Comparison of ENCODE assay signal across 11 mouse cellular contexts in genomic region chr5:103658921-103659320, GRCm38 (mm10). TPM values are rescaled to one million over a fixed set of nuclear protein-coding genes. Genes with fewer than 3 reads are reported as not detected.
DNase-seq lines count a peak whose midpoint lies in the region; ATAC-seq and TF ChIP-seq lines count a peak whose summit lies in the region.
"Had no signal": no experiment of that assay in that cellular context is flagged by ENCODE, and none has a peak within 500 bp of the region (broad histone marks: within the 10 kb centered on the region; RNA-seq: fewer than 3 reads in every experiment).

No protein-coding gene starts in this region.

- 67% methylated on average over 5 of the region's 5 CpGs for WGBS in forebrain, postnatal 0 days
- WGBS in forebrain, embryonic 12.5 days: 67% methylated on average over 5 of the region's 5 CpGs
- WGBS in lung, embryonic 14.5 days: 62% methylated on average over 5 of the region's 5 CpGs
- 54% methylated on average over 5 of the region's 5 CpGs for WGBS in lung, adult 2 months
- 65% methylated on average over 5 of the region's 5 CpGs for WGBS in heart, embryonic 10.5 days

- ATAC-seq in forebrain, postnatal 0 days: no peak
- no peak for ATAC-seq in forebrain, embryonic 12.5 days (ENCODE audit: low FRiP score)
- ATAC-seq in lung, embryonic 14.5 days (ENCODE audit: insufficient read depth): no peak
- ATAC-seq: midbrain, embryonic 13.5 days had no signal

- H3K27me3 ChIP-seq in forebrain, postnatal 0 days (ENCODE audit: insufficient read depth, low read length): no peaks in the 10 kb centered on the region
- peaks cover 15% of the 10 kb centered on the region for H3K27me3 ChIP-seq in forebrain, embryonic 12.5 days
- H3K27me3 ChIP-seq in lung, embryonic 14.5 days (ENCODE audit: insufficient read depth, low read length): no peaks in the 10 kb centered on the region
- peaks cover 6% of the 10 kb centered on the region; the same call in 1 of the 2 replicates for H3K27me3 ChIP-seq in heart, embryonic 10.5 days (ENCODE audit: insufficient read depth, poor library complexity, severe bottlenecking)

- no peak overlapping the region for H3K27ac ChIP-seq in forebrain, postnatal 0 days (ENCODE audit: low read depth, low read length)
- no peak overlapping the region for H3K27ac ChIP-seq in forebrain, embryonic 12.5 days
- H3K27ac ChIP-seq in lung, embryonic 14.5 days (ENCODE audit: low read depth): no peak overlapping the region
- no peak overlapping the region for H3K27ac ChIP-seq in heart, embryonic 10.5 days
- H3K27ac ChIP-seq: midbrain, embryonic 13.5 days had no signal

- no peaks in the 10 kb centered on the region for H3K36me3 ChIP-seq in forebrain, postnatal 0 days (ENCODE audit: insufficient read depth)
- H3K36me3 ChIP-seq in forebrain, embryonic 12.5 days (replicated peaks): no peaks in the 10 kb centered on the region
- H3K36me3 ChIP-seq in lung, embryonic 14.5 days (ENCODE audit: insufficient read depth): no peaks in the 10 kb centered on the region
- no peaks in the 10 kb centered on the region for H3K36me3 ChIP-seq in heart, embryonic 10.5 days
- H3K36me3 ChIP-seq: midbrain, embryonic 13.5 days had no signal

- DNase-seq in forebrain, postnatal 0 days: peak; percentile 23
- peak; percentile 68 for DNase-seq in lung, embryonic 14.5 days
- no peak for DNase-seq in lung, adult 2 months
- peak; percentile 26 for DNase-seq in brain, adult 2 months (ENCODE audit: low read depth, low spot score)
- peak; percentile 47 for DNase-seq in retina, embryonic 14.5 days (ENCODE audit: low spot score)
- no peak for DNase-seq in ovary, adult 18-20 months (ENCODE audit: low spot score)
- no peak for DNase-seq in heart, embryonic 10.5 days (ENCODE audit: low spot score)

- no peaks in the 10 kb centered on the region for H3K9me3 ChIP-seq in forebrain, postnatal 0 days (ENCODE audit: low read length)
- no peaks in the 10 kb centered on the region for H3K9me3 ChIP-seq in forebrain, embryonic 12.5 days
- H3K9me3 ChIP-seq in lung, embryonic 14.5 days (ENCODE audit: low read depth, low read length): no peaks in the 10 kb centered on the region
- H3K9me3 ChIP-seq in heart, embryonic 10.5 days: no peaks in the 10 kb centered on the region
- H3K9me3 ChIP-seq: midbrain, embryonic 13.5 days had no signal

- no peak for TF ChIP-seq POLR2A in lung, adult 2 months (IDR thresholded peaks at IDR 0.05; ENCODE audit: borderline replicate concordance, extremely low read depth, low read depth, low read length)

- no peaks in the 10 kb centered on the region for H3K4me1 ChIP-seq in forebrain, postnatal 0 days (ENCODE audit: insufficient read depth)
- peaks cover 6% of the 10 kb centered on the region; the same call in 1 of the 2 replicates for H3K4me1 ChIP-seq in forebrain, embryonic 12.5 days
- no peaks in the 10 kb centered on the region; the same call in 1 of the 2 replicates for H3K4me1 ChIP-seq in lung, embryonic 14.5 days (ENCODE audit: insufficient read depth)
- H3K4me1 ChIP-seq in lung, adult 2 months (ENCODE audit: control insufficient read depth, insufficient read depth, low read length): peaks cover 3% of the 10 kb centered on the region
- peaks cover 7% of the 10 kb centered on the region; the same call in 1 of the 2 replicates for H3K4me1 ChIP-seq in heart, embryonic 10.5 days

- H3K4me2 ChIP-seq in forebrain, postnatal 0 days (ENCODE audit: low read depth): no peak overlapping the region
- H3K4me2 ChIP-seq in forebrain, embryonic 12.5 days: no peak overlapping the region
- no peak overlapping the region for H3K4me2 ChIP-seq in lung, embryonic 14.5 days
- H3K4me2 ChIP-seq: midbrain, embryonic 13.5 days had no signal

- peak; percentile 53 for TF ChIP-seq CTCF in forebrain, postnatal 0 days (IDR thresholded peaks at IDR 0.05; ENCODE audit: low read depth)
- peak; percentile 61 for TF ChIP-seq CTCF in lung, embryonic 14.5 days (IDR thresholded peaks at IDR 0.05; ENCODE audit: low read depth)
- TF ChIP-seq CTCF in lung, adult 2 months (IDR thresholded peaks at IDR 0.05; ENCODE audit: insufficient read depth, low read length): no peak

- H3K4me3 ChIP-seq in forebrain, postnatal 0 days (ENCODE audit: low read depth, low read length): no peak overlapping the region
- no peak overlapping the region for H3K4me3 ChIP-seq in forebrain, embryonic 12.5 days (replicated peaks)
- H3K4me3 ChIP-seq in lung, embryonic 14.5 days (ENCODE audit: low read depth, low read length): no peak overlapping the region
- no peak overlapping the region for H3K4me3 ChIP-seq in lung, adult 2 months (replicated peaks; ENCODE audit: extremely low read depth, low read depth, low read length)
- no peak overlapping the region for H3K4me3 ChIP-seq in heart, embryonic 10.5 days
- H3K4me3 ChIP-seq: midbrain, embryonic 13.5 days had no signal

- no peak overlapping the region for H3K9ac ChIP-seq in forebrain, postnatal 0 days
- no peak overlapping the region for H3K9ac ChIP-seq in forebrain, embryonic 12.5 days
- no peak overlapping the region for H3K9ac ChIP-seq in lung, embryonic 14.5 days
- H3K9ac ChIP-seq: midbrain, embryonic 13.5 days had no signal

RNA-seq across cellular contexts. Expression of gene 1700016H13Rik, which starts 3.1 kb away (rescaled TPM):
- 0.33 and 1.0 TPM in 2 replicates for total RNA-seq in forebrain, postnatal 0 days (2014; rRNA removed)
- polyA plus RNA-seq in forebrain, postnatal 0 days (2015; fragmentation: Nextera tagmentation; extraction: Ambion mirVana): 0.24 and 0.38 TPM in 2 replicates
- not detected in 2 replicates for polyA plus RNA-seq in forebrain, embryonic 12.5 days (2016; fragmentation: Nextera tagmentation; extraction: Ambion mirVana)
- polyA plus RNA-seq in lung, embryonic 14.5 days (2014; fragmentation: Nextera tagmentation; extraction: Ambion mirVana): 0.45 and 0.53 TPM in 2 replicates
- 0.16 and 0.21 TPM in 2 replicates for polyA plus RNA-seq in lung, adult 2 months (2012; rRNA removed)
- 0.42 TPM in 1 of 2 replicates, not detected in the other for polyA plus RNA-seq in heart, embryonic 10.5 days (2016; fragmentation: Nextera tagmentation; extraction: Ambion mirVana)
- total RNA-seq: heart, postnatal 14 days; left cerebral cortex, postnatal 10 days had no signal

RNA-seq across cellular contexts. Expression of gene Slc10a6, which starts 29.7 kb away (rescaled TPM):
- total RNA-seq in forebrain, postnatal 0 days (2014; rRNA removed): 0.08 and 0.76 TPM in 2 replicates
- 0.07 and 0.09 TPM in 2 replicates for polyA plus RNA-seq in forebrain, postnatal 0 days (2015; fragmentation: Nextera tagmentation; extraction: Ambion mirVana)
- 0.09 TPM in 1 of 2 replicates, not detected in the other for polyA plus RNA-seq in forebrain, embryonic 12.5 days (2016; fragmentation: Nextera tagmentation; extraction: Ambion mirVana)
- polyA plus RNA-seq in lung, embryonic 14.5 days (2014; fragmentation: Nextera tagmentation; extraction: Ambion mirVana): 0.71 and 1.2 TPM in 2 replicates
- 18.7 and 20.6 TPM in 2 replicates for polyA plus RNA-seq in lung, adult 2 months (2012; rRNA removed)
- polyA plus RNA-seq in heart, embryonic 10.5 days (2016; fragmentation: Nextera tagmentation; extraction: Ambion mirVana): 0.11 and 0.17 TPM in 2 replicates

RNA-seq across cellular contexts. Expression of gene Aff1, which starts 33.3 kb away (rescaled TPM):
- 2.4 and 4.0 TPM in 2 replicates for total RNA-seq in forebrain, postnatal 0 days (2014; rRNA removed)
- 0.88 and 1.0 TPM in 2 replicates for polyA plus RNA-seq in forebrain, postnatal 0 days (2015; fragmentation: Nextera tagmentation; extraction: Ambion mirVana)
- polyA plus RNA-seq in forebrain, embryonic 12.5 days (2016; fragmentation: Nextera tagmentation; extraction: Ambion mirVana): 3.7 and 4.3 TPM in 2 replicates
- polyA plus RNA-seq in lung, embryonic 14.5 days (2014; fragmentation: Nextera tagmentation; extraction: Ambion mirVana): 7.1 and 7.7 TPM in 2 replicates
- 15.3 and 19.2 TPM in 2 replicates for polyA plus RNA-seq in lung, adult 2 months (2012; rRNA removed)
- 8.1 TPM in 2 replicates for polyA plus RNA-seq in heart, embryonic 10.5 days (2016; fragmentation: Nextera tagmentation; extraction: Ambion mirVana)

Comparison
In these comparisons a context has a peak if more than half of its experiments do, and no peak if none do; other contexts are left out.
1. DNase-seq: peak in forebrain, postnatal 0 days (single experiment), lung, embryonic 14.5 days (single experiment), brain, adult 2 months (single experiment) and retina, embryonic 14.5 days (single experiment); none in lung, adult 2 months (single experiment), ovary, adult 18-20 months (single experiment) and heart, embryonic 10.5 days (single experiment).